Mouse (Mus musculus): ENCODE data around the gene Ttc9. TPM values are rescaled to one million over a fixed set of nuclear protein-coding genes. Genes with fewer than 3 reads are reported as not detected.

Ttc9 gene
- not detected in 4 replicates for total RNA-seq (2023; ENCODE audit: inconsistent age)

DNA sequence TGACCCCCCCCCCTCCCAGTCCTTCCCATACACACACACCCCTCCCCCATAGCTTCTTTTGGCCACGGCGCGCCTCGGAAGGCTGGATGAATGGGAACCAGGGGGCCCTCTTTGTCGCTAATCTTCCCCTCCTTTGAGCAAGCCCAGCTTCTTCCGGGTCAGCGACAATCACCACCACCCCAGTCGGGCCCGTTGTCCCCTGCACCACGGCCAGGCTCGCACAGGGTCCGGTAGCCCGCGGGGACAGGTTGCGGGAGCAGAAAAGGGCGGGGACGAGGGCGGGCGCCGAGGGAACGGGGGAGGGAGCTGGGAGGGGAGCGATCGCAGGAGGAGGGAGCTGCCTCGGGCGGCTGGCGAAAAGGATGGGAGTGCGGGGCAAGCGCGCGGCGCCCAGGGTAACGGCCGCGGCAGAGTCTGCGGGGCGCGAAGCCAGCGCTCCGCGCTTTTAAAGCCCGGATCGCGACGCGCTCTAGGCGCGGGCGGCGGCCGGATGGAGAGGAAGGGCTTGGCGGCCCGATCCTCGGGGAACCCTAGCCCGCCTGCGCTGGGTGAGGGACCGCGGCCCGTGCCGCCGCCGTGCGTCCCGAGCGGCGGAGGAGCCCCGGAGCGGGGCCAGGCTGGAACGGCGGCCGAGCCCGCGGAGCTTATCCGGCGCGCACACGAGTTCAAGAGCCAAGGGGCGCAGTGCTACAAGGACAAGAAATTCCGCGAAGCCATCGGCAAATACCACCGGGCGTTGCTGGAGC, at the start of gene Ttc9:
Ttc9 (plus strand) TSS at position 335 of the 746 bp plus-strand sequence.

DNA sequence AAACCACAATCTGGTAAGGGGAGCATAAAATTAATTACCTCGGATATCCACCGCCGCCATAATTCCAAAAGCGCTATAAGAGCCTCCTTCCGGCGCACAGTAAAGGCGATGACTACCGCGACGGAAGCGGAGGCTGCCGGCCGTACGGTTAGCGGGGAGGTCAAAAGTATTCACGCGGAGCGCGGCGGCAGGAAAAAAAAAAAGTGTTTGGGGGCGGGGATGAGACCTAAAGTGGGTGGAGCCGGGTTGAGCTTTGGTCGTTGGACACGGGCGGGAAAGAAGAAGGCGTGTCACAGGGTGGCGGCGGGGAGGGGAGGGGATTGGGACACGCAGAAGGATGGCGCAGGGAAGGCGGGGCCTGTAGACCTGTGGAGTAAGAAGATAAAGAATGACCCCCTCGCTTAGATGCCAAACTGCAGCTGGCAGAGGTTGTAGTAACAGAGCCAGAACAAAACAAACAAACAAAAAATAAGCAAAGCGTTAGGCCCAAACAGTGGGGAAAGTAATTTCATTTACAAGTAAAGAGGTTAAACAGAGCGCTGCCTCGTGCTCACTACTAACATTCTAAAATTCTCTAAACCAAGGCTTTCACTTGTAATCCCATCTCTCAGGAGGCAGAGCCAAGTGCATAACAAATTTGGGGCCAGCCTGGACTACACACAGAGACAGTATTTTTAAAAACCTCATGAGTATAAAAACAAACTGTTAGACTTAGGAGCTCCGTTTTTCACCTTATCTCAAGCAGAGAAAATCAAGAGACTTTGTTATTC, 36.0 kb upstream of the Ttc9 start, which contains the start of gene Med6:
Med6 (minus strand) TSS at position 107 of the 770 bp plus-strand sequence.

Other genes starting within 250 kb of the Ttc9 start
- gene Adam4, start 209.3 kb upstream of the Ttc9 start, total RNA-seq (2023; ENCODE audit: inconsistent age), result 1.1 to 2.2 TPM (median 1.5 TPM) in 4 replicates
- 54.9 to 75.5 TPM (median 60.0 TPM) in 4 replicates for gene Cox16, start 146.1 kb upstream of the Ttc9 start, total RNA-seq (2023; ENCODE audit: inconsistent age)
- gene Gm20498, start 98.3 kb upstream of the Ttc9 start, total RNA-seq (2023; ENCODE audit: inconsistent age), result 13.1 to 16.5 TPM (median 14.8 TPM) in 4 replicates
- 20.9 to 27.9 TPM (median 24.6 TPM) in 4 replicates for gene Synj2bp, start 98.3 kb upstream of the Ttc9 start, total RNA-seq (2023; ENCODE audit: inconsistent age)
- 0.26 to 0.29 TPM (median 0.27 TPM) in 3 of 4 replicates, not detected in the other for gene Adam21, start 62.8 kb upstream of the Ttc9 start, total RNA-seq (2023; ENCODE audit: inconsistent age)
- 49.4 to 64.7 TPM (median 57.1 TPM) in 4 replicates for gene Med6, start 36.2 kb upstream of the Ttc9 start, total RNA-seq (2023; ENCODE audit: inconsistent age)
- gene Map3k9, start 149.9 kb downstream of the Ttc9 start, total RNA-seq (2023; ENCODE audit: inconsistent age), result 18.4 to 20.6 TPM (median 18.7 TPM) in 4 replicates
- 36.1 to 44.7 TPM (median 42.7 TPM) in 4 replicates for gene Pcnx, start 228.8 kb downstream of the Ttc9 start, total RNA-seq (2023; ENCODE audit: inconsistent age)

Measured in B cell, adult (primary cell).